Mouse (Mus musculus) bone marrow macrophage, adult 2 months (primary cell): ENCODE results near the gene Ablim1.

Experiments
- CTCF ChIP-seq: IDR thresholded peaks from 2 replicates; pipeline ENCODE4 v1.5.1; 2012; ENCODE audit warnings: low read depth, mild to moderate bottlenecking, low read length, moderate library complexity
- POLR2A ChIP-seq: IDR thresholded peaks from 2 replicates; pipeline ENCODE4 v1.6.1; 2012; ENCODE audit warnings: mild to moderate bottlenecking, low read depth, low read length, borderline replicate concordance

- TF ChIP-seq CTCF: no peak
- no peak for TF ChIP-seq POLR2A
These were observed 48.2 kb downstream of the Ablim1 start for GRCm38 (mm10) chr19:57266374-57267085.
